Mouse (Mus musculus): Measurements from ENCODE around the gene Ube2e2.

GRCm38 (mm10) chr14:18731154-18731553, 162.9 kb downstream of the Ube2e2 start:
- TF ChIP-seq CTCF (IDR thresholded peaks at IDR 0.05; ENCODE audit: control insufficient read depth, insufficient read depth, insufficient replicate concordance, low read depth, low read length): no peak
- no peak for TF ChIP-seq POLR2A (IDR thresholded peaks at IDR 0.05; ENCODE audit: control insufficient read depth, low read depth, low read length)

All from testis, adult 2 months (tissue).